In genomic region chr2:11521758-11522157, GRCm38 (mm10) we compare ENCODE assay signal across 19 mouse cellular contexts. TPM values are rescaled to one million over a fixed set of nuclear protein-coding genes. Genes with fewer than 3 reads are reported as not detected.
DNase-seq lines count a peak whose midpoint lies in the region; ATAC-seq lines count a peak whose summit lies in the region.
"Had no signal": no experiment of that assay in that cellular context is flagged by ENCODE, and none has a peak within 500 bp of the region (broad histone marks: within the 10 kb centered on the region; RNA-seq: fewer than 3 reads in every experiment).

No protein-coding gene starts in this region.

- 0 out of 2 replicates have a peak, but pooled peaks have one; percentile 10 for ATAC-seq in common myeloid progenitor, adult 5-6 weeks (replicated peaks; ENCODE audit: low read depth, poor library complexity, severe bottlenecking)
- ATAC-seq: forebrain, postnatal 0 days; liver, postnatal 0 days; midbrain, embryonic 16.5 days had no signal

- DNase-seq in adrenal gland, adult 2 months: peak; percentile 74
- no peak for DNase-seq in adrenal gland, adult 18-20 months (ENCODE audit: low spot score in 2 of 2)
- peak; percentile 48 to 58 for DNase-seq in lung, adult 18-20 months
- DNase-seq in lung, postnatal 14 days: no peak
- DNase-seq in adrenal gland, adult 8-10 months: peak; percentile 60
- no peak for DNase-seq in cerebellum, postnatal 4 days (ENCODE audit: low spot score in 2 of 2)
- DNase-seq: cerebellum, adult 11-12 months; cerebellum, postnatal 25 days; forebrain, postnatal 0 days; gastrocnemius, postnatal 25 days; kidney, adult 2 months; kidney, postnatal 10 days; liver; liver, postnatal 0 days; right cerebral cortex, adult 18-20 months; right cerebral cortex, postnatal 4 days; thymus, postnatal 25 days had no signal

RNA-seq across cellular contexts. Expression of gene Pfkfb3, which starts 32.1 kb away (rescaled TPM):
- 100 to 1,000 TPM; 163 to 230 TPM for total RNA-seq in adrenal gland, adult 2 months (2021)
- 26.0 and 50.3 TPM in 2 replicates for polyA plus RNA-seq in adrenal gland, adult 2 months (2012; rRNA removed)
- total RNA-seq in adrenal gland, adult 18-20 months (2021): 100 to 1,000 TPM; 162 to 232 TPM
- total RNA-seq in adrenal gland, adult 8-10 months (2022): 100 to 1,000 TPM in 1 of 4 experiments, 10 to 100 TPM in 3; 62.7 to 118 (median 75.9) TPM
- 12.1 and 30.2 TPM in 2 replicates for total RNA-seq in common myeloid progenitor, adult 5-6 weeks (2017)

Comparison
In these comparisons a context has a peak if more than half of its experiments do, and no peak if none do; other contexts are left out.
1. DNase-seq: peak in adrenal gland, adult 2 months (single experiment), lung, adult 18-20 months (2 of 2) and adrenal gland, adult 8-10 months (single experiment); none in adrenal gland, adult 18-20 months (0 of 2), lung, postnatal 14 days (single experiment) and cerebellum, postnatal 4 days (0 of 2).